Mouse (Mus musculus) induced T-regulatory cell, adult 2 months (primary cell): ENCODE measurements around the gene Angptl7.

ENCODE experiments used
- DNase-seq: peaks from one replicate; pipeline ENCODE4 v3.0.0-alpha.2; 2012; ENCODE audit warnings: low read depth

Angptl7 gene

GRCm38 (mm10) chr4:148495874-148496689 is 4.2 kb downstream of the Angptl7 start:
- no peak for DNase-seq

GRCm38 (mm10) chr4:148495160-148495559 is 5.1 kb downstream of the Angptl7 start:
- DNase-seq, result no peak

- DNase-seq, result no peak
Measured at GRCm38 (mm10) chr4:148491448-148491847, 8.8 kb downstream of the Angptl7 start.

GRCm38 (mm10) chr4:148490502-148490901 is 9.8 kb downstream of the Angptl7 start:
- no peak for DNase-seq

- no peak for DNase-seq
Measured at GRCm38 (mm10) chr4:148487841-148488240, 12.4 kb downstream of the Angptl7 start.

GRCm38 (mm10) chr4:148484511-148484910 is 15.7 kb downstream of the Angptl7 start:
- no peak for DNase-seq

GRCm38 (mm10) chr4:148481557-148482168 is 18.6 kb downstream of the Angptl7 start:
- no peak for DNase-seq

GRCm38 (mm10) chr4:148480245-148480644 is 20.0 kb downstream of the Angptl7 start:
- no peak for DNase-seq

GRCm38 (mm10) chr4:148473496-148473895 is 26.8 kb downstream of the Angptl7 start:
- DNase-seq, result no peak

GRCm38 (mm10) chr4:148472436-148473174 is 27.7 kb downstream of the Angptl7 start:
- DNase-seq, result no peak

GRCm38 (mm10) chr4:148471363-148471806 is 28.9 kb downstream of the Angptl7 start:
- DNase-seq, result no peak

GRCm38 (mm10) chr4:148469487-148470252 is 30.6 kb downstream of the Angptl7 start:
- DNase-seq, result no peak

GRCm38 (mm10) chr4:148468396-148468795 is 31.9 kb downstream of the Angptl7 start:
- DNase-seq, result no peak

- no peak for DNase-seq
Measured at GRCm38 (mm10) chr4:148466511-148467079, 33.7 kb downstream of the Angptl7 start.

- no peak for DNase-seq
Measured at GRCm38 (mm10) chr4:148464869-148465268, 35.4 kb downstream of the Angptl7 start.

GRCm38 (mm10) chr4:148464301-148464700 is 36.0 kb downstream of the Angptl7 start:
- DNase-seq, result no peak

GRCm38 (mm10) chr4:148463208-148463960 is 36.9 kb downstream of the Angptl7 start:
- DNase-seq, result peak; percentile 25

- no peak for DNase-seq
Measured at GRCm38 (mm10) chr4:148462717-148463116, 37.5 kb downstream of the Angptl7 start.

GRCm38 (mm10) chr4:148461772-148462171 is 38.5 kb downstream of the Angptl7 start:
- DNase-seq, result peak; percentile 36

GRCm38 (mm10) chr4:148460656-148461284 is 39.5 kb downstream of the Angptl7 start:
- no peak for DNase-seq
